Mouse (Mus musculus) brown adipose tissue, adult 24 weeks (tissue): ENCODE results near the gene Syn2. TPM values are rescaled to one million over a fixed set of nuclear protein-coding genes. Genes with fewer than 3 reads are reported as not detected.

Source experiments
- H3K27ac ChIP-seq: fragments of 200-500 bp; replicated peaks from 2 replicates; pipeline ENCODE4 v1.5.1; 2012; ENCODE audit warnings: low read depth, mild to moderate bottlenecking, low read length
- H3K4me1 ChIP-seq: fragments of 200-500 bp; 2 replicates; pipeline ENCODE4 v1.6.1; 2012; ENCODE audit warnings: low read length, mixed read lengths; ENCODE audit not compliant: control insufficient read depth, insufficient read depth, insufficient read length
- H3K4me3 ChIP-seq: fragments of 200-500 bp; 2 replicates; pipeline ENCODE4 v1.5.1; 2012; ENCODE audit warnings: low read depth, mild to moderate bottlenecking, low read length, moderate library complexity; ENCODE audit not compliant: insufficient read depth
- polyA plus RNA-seq: library from polyadenylated mRNA; stranded (reverse); fragments of >200 nt; gene quantifications from 2 replicates; pipeline ENCODE4 v1.2.4, GENCODE M21; 2012; ENCODE audit not compliant: missing spikeins, insufficient read depth, insufficient read length

Syn2 gene
- polyA plus RNA-seq, 1 experiment = 3.9 TPM

- Histone ChIP-seq H3K27ac (no peak overlapping the region), H3K4me3 (no peak overlapping the region), H3K4me1 (no peaks in the 10 kb centered on the region; the same call in 1 of the 2 replicates)
Measured at GRCm38 (mm10) chr6:115213129-115213528, 78.4 kb downstream of the Syn2 start.

GRCm38 (mm10) chr6:115221215-115221641, 86.5 kb downstream of the Syn2 start:
- Histone ChIP-seq H3K27ac (no peak overlapping the region), H3K4me3 (no peak overlapping the region), H3K4me1 (no peaks in the 10 kb centered on the region)

DNA sequence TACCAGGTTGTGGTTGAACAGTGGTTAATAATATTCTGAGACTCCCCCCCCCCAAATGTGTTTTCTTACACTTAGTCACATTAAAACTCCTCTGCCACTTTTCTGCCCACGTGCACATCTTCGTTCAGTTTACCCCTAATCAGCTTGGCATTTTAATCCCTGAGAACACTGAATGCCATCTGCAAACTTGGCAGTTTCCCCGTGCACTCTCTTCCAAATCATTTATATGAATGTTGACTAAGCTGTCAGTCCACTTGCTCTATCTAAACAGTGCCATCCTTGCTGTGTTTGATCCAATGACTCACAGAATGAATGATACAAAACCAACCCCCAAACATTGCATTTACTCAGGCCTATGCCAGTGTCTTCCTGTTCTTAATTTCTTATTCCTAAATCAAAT, 90.8 kb downstream of the Syn2 start:
- H3K4me1 ChIP-seq = no peaks in the 10 kb centered on the region
- H3K4me3 ChIP-seq = no peak overlapping the region

DNA sequence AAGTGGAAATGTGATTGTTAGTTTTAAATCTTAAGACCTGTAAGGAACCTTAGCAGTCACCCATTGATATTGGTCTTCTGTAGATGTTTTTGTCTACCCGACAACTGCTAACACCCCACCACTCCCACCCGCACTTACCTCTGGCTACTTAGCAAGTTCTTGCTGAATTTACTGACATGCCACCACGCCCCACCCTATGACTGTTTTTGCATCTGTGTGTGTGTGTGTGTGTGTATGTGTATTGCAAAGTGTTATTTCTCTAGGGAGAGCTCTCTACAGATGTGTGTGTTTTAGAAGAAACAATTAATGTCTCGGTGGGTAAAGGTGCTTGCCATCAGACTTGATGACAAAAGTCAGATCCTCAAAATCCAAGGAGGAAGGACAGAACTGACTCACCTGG, 92.3 kb downstream of the Syn2 start, which contains the start of gene Gm17482:
TSS of gene Gm17482 (plus strand) at position 301 of the 400 bp plus-strand sequence.
- H3K4me3 ChIP-seq = no peak within 1 kb of the TSS
- H3K4me1 ChIP-seq = peaks cover 6% of the 10 kb centered on the region
- H3K27ac ChIP-seq = peak within 1 kb of the TSS; percentile 52

More for the DNA sequence above, 90.8 kb downstream of the Syn2 start:
- no peak overlapping the region for H3K27ac ChIP-seq

GRCm38 (mm10) chr6:115227529-115227928, 92.8 kb downstream of the Syn2 start:
- no peak overlapping the region for H3K27ac ChIP-seq
- H3K4me3 ChIP-seq = no peak overlapping the region
- peaks cover 6% of the 10 kb centered on the region for H3K4me1 ChIP-seq

- Histone ChIP-seq H3K4me3 (no peak overlapping the region), H3K4me1 (peaks cover 15% of the 10 kb centered on the region), H3K27ac (peak overlapping the region; percentile 81)
Measured at GRCm38 (mm10) chr6:115230557-115230956, 95.9 kb downstream of the Syn2 start.

DNA sequence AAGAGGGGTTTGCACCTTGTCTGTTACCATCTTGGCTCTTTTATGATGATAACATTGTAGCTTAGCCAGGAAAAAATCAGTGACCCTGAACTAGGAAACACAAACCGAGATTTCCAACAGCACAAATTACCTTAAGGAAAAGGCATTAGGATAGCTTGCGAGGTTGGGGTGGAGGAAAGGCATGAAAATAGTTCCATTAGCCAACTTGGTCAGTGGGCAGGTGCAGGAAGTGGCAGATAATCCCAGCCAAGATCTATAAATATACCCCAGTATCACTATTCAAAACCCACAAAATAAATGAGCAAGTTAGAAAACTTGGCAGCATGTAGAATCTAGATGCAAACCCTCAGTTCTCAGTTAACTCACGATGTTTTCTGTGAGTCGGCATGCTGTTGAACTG, 97.1 kb downstream of the Syn2 start:
- H3K4me1 ChIP-seq = peaks cover 17% of the 10 kb centered on the region
- H3K4me3 ChIP-seq = no peak overlapping the region
- peak overlapping the region; percentile 92 for H3K27ac ChIP-seq

GRCm38 (mm10) chr6:115232562-115232961, 97.9 kb downstream of the Syn2 start:
- H3K4me1 ChIP-seq = peaks cover 17% of the 10 kb centered on the region
- H3K27ac ChIP-seq = peak overlapping the region; percentile 92
- no peak overlapping the region for H3K4me3 ChIP-seq

GRCm38 (mm10) chr6:115238031-115239027, 103.6 kb downstream of the Syn2 start:
- Histone ChIP-seq H3K4me1 (peaks cover 43% of the 10 kb centered on the region), H3K27ac (peak overlapping the region; percentile 99), H3K4me3 (no peak overlapping the region)

DNA sequence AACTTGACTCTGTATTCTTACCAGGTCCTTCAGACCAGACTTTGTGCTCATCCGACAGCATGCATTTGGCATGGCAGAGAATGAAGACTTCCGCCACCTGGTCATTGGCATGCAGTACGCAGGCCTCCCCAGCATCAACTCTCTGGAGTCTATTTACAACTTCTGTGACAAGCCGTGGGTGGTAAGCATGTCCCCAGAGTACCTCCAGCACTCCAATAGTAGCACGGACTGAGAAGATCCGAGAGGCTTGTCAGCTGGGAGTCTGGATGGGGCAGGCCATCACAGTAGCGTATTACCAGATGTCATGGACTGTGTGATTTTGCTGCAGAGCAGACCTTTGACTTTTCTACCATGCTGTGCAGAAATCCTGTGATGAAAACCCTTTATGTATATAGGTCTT, 104.6 kb downstream of the Syn2 start:
- peaks cover 43% of the 10 kb centered on the region for H3K4me1 ChIP-seq
- peak overlapping the region; percentile 99 for H3K27ac ChIP-seq
- H3K4me3 ChIP-seq = no peak overlapping the region

DNA sequence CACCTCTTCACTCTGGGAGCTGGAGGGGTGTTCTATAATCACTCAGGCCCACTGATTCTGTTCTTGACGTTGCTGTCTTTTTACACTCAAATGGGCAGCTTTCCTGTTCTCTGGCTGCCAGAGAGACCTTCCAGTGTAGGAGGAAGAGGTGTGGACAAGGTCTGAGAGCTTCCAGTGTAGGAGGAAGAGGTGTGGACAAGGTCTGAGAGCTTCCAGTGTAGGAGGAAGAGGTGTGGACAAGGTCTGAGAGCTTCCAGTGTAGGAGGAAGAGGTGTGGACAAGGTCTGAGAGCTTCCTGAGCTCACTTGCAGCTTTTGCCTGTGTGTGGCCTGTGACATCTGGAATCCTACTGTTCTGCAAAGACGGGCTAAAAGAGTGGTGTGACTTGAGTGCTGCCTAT, 105.7 kb downstream of the Syn2 start:
- peak overlapping the region; percentile 99 for H3K27ac ChIP-seq
- H3K4me1 ChIP-seq = peaks cover 39% of the 10 kb centered on the region
- peak overlapping the region; percentile 39 for H3K4me3 ChIP-seq

GRCm38 (mm10) chr6:115241131-115241699, 106.5 kb downstream of the Syn2 start:
- peaks cover 45% of the 10 kb centered on the region for H3K4me1 ChIP-seq
- peak overlapping the region; percentile 99 for H3K27ac ChIP-seq
- no peak overlapping the region for H3K4me3 ChIP-seq

GRCm38 (mm10) chr6:115241939-115242338, 107.2 kb downstream of the Syn2 start:
- peak overlapping the region; percentile 84 for H3K27ac ChIP-seq
- no peak overlapping the region for H3K4me3 ChIP-seq
- H3K4me1 ChIP-seq = peaks cover 45% of the 10 kb centered on the region

DNA sequence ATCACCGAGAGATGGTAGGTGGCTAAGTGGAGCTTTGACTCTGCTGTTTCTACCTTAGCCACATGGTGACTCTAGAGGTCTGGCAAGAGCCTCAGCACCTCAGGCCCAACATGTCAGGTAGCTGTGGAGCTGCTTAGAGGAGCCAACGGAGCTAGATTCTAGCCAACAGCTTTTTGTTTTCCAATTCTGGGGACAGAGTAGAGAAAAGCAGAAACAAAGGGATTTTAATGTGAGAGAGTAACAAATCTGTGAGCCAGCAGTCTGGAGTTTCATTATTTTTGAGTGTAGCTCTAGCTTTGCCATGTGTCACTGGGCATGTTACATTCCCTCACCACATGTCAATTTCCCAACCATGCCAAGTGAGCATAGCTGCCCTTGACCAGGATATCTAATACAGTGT, 109.5 kb downstream of the Syn2 start:
- peaks cover 35% of the 10 kb centered on the region for H3K4me1 ChIP-seq
- no peak overlapping the region for H3K4me3 ChIP-seq
- 0 out of 2 replicates have a peak overlapping the region, but pooled peaks have one; percentile 7 for H3K27ac ChIP-seq

GRCm38 (mm10) chr6:115245500-115246058, 110.9 kb downstream of the Syn2 start:
- peak overlapping the region; percentile 29 for H3K27ac ChIP-seq
- peaks cover 27% of the 10 kb centered on the region for H3K4me1 ChIP-seq
- no peak overlapping the region for H3K4me3 ChIP-seq
